Mouse (Mus musculus) brain, embryonic 14.5 days (tissue): ENCODE data around the gene Rab27a.

Source experiments
- CTCF ChIP-seq: fragments of 200-500 bp; IDR thresholded peaks from 2 replicates; pipeline ENCODE4 v1.5.1; 2012; ENCODE audit warnings: inconsistent platforms, mild to moderate bottlenecking, moderate library complexity, borderline replicate concordance; ENCODE audit not compliant: insufficient read depth, insufficient read length; ENCODE audit errors: extremely low read depth
- POLR2A ChIP-seq: fragments of 200-500 bp; IDR thresholded peaks from 2 replicates; pipeline ENCODE4 v1.6.1; 2012; ENCODE audit warnings: mild to moderate bottlenecking, inconsistent platforms, borderline replicate concordance; ENCODE audit not compliant: poor library complexity, insufficient read depth, insufficient read length, severe bottlenecking; ENCODE audit errors: extremely low read depth

GRCm38 (mm10) chr9:73137341-73137886 is 92.8 kb downstream of the Rab27a start:
- TF ChIP-seq POLR2A (no peak), CTCF (no peak)
